Mouse (Mus musculus): ENCODE data around the gene Prdx1.

DNA sequence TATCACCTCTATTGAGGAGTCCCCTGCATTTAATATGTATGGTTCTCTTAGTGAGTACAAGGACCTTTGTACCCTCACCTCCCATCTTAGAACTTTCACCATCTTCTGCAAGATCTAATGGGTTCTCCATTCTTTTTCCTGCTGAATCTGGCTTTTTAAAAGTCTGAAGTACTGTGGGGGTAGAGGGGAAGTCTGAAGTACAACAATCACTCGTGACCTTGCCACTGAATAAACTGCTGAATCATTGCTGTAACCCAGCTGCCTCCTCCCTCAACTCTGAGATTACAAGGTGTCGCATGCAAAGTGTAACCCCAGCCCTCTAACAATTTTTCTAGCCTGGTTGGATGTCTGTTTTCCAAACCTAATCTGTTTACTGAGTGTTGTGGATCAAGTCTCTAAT lies 30.2 kb upstream of the Prdx1 start:
- no peak for TF ChIP-seq EP300 (IDR thresholded peaks at IDR 0.05; ENCODE audit: insufficient read depth, low read depth, low read length)
- no peak for TF ChIP-seq POLR2A (IDR thresholded peaks at IDR 0.05; ENCODE audit: insufficient read depth, low read length)
- no peak for TF ChIP-seq CTCF (IDR thresholded peaks at IDR 0.05; ENCODE audit: low read depth, low read length)

All from ES-Bruce4 (cell line).